Mouse (Mus musculus) yolk sac, embryonic 10.5 days (tissue): Measurements from ENCODE around the gene Anapc15-ps.

ENCODE experiments used
- DNase-seq: peaks from one replicate; pipeline ENCODE4 v3.0.0-alpha.2; 2017; ENCODE audit warnings: low spot score

Gene Anapc15-ps

GRCm38 (mm10) chr10:95628338-95628737 lies 44.9 kb downstream of the Anapc15-ps start:
- DNase-seq = no peak

- no peak for DNase-seq
These were observed 45.9 kb downstream of the Anapc15-ps start for GRCm38 (mm10) chr10:95627381-95627780.

GRCm38 (mm10) chr10:95625300-95625699 lies 48.0 kb downstream of the Anapc15-ps start:
- DNase-seq = no peak

GRCm38 (mm10) chr10:95624007-95624406 lies 49.2 kb downstream of the Anapc15-ps start:
- no peak for DNase-seq

GRCm38 (mm10) chr10:95623518-95623905 lies 49.7 kb downstream of the Anapc15-ps start:
- peak; percentile 42 for DNase-seq
